Mouse (Mus musculus): ENCODE results near the gene Gabrb2.

- TF ChIP-seq NANOG (IDR thresholded peaks at IDR 0.05; ENCODE audit: borderline replicate concordance, low read length) (no peak), CTCF (conservative IDR thresholded peaks at IDR 0.05; ENCODE audit: low read length) (no peak), POU5F1 (IDR thresholded peaks at IDR 0.05; ENCODE audit: borderline replicate concordance, low read length) (no peak)
These were observed 234.6 kb downstream of the Gabrb2 start for GRCm38 (mm10) chr11:42654189-42654588.
